Mouse (Mus musculus) adrenal gland, postnatal 14 days (tissue): ENCODE measurements around the gene Duox2. TPM values are rescaled to one million over a fixed set of nuclear protein-coding genes. Genes with fewer than 3 reads are reported as not detected.

Experiments
- DNase-seq: peaks from one replicate; pipeline ENCODE4 v3.0.0; 2021; ENCODE audit warnings: mixed read lengths
- total RNA-seq: library from RNA; stranded (reverse); gene quantifications from 2 replicates; pipeline ENCODE4 v1.2.3, GENCODE M21; 2021

The Duox2 gene
- total RNA-seq, 1 experiment from 2014 or later: 0.07 TPM

- DNase-seq: no peak
Observed at GRCm38 (mm10) chr2:122301921-122302573, 3.8 kb upstream of the Duox2 start.

GRCm38 (mm10) chr2:122301081-122301920 lies 3.1 kb upstream of the Duox2 start:
- DNase-seq: peak; percentile 59

GRCm38 (mm10) chr2:122300656-122301020 lies 2.4 kb upstream of the Duox2 start:
- DNase-seq: no peak

GRCm38 (mm10) chr2:122299911-122300655 lies 1.8 kb upstream of the Duox2 start:
- no peak for DNase-seq

GRCm38 (mm10) chr2:122298596-122299490 lies 594 bp upstream of the Duox2 start, which contains the start of gene Duoxa2:
Duoxa2 (plus strand) TSS chr2:122298900.
- DNase-seq: peak; percentile 33

GRCm38 (mm10) chr2:122297271-122298095 lies 766 bp downstream of the Duox2 start:
- DNase-seq: no peak

GRCm38 (mm10) chr2:122294916-122295315 lies 3.3 kb downstream of the Duox2 start:
- DNase-seq: no peak

GRCm38 (mm10) chr2:122286137-122286536 lies 12.1 kb downstream of the Duox2 start:
- DNase-seq: no peak

- DNase-seq: no peak
Observed at GRCm38 (mm10) chr2:122284091-122284490, 14.2 kb downstream of the Duox2 start.

GRCm38 (mm10) chr2:122278769-122279168 lies 19.5 kb downstream of the Duox2 start:
- no peak for DNase-seq

- DNase-seq: no peak
Observed at GRCm38 (mm10) chr2:122266407-122267193, 31.6 kb downstream of the Duox2 start.

GRCm38 (mm10) chr2:122264690-122265089 lies 33.6 kb downstream of the Duox2 start:
- DNase-seq: no peak

- DNase-seq: no peak
Observed at GRCm38 (mm10) chr2:122260729-122261128, 37.5 kb downstream of the Duox2 start.

GRCm38 (mm10) chr2:122255997-122256396 lies 42.3 kb downstream of the Duox2 start:
- DNase-seq: no peak

- DNase-seq: no peak
Observed at GRCm38 (mm10) chr2:122247786-122248185, 50.5 kb downstream of the Duox2 start.

GRCm38 (mm10) chr2:122243671-122244131 lies 54.5 kb downstream of the Duox2 start:
- DNase-seq: peak; percentile 82

GRCm38 (mm10) chr2:122241935-122242334 lies 56.3 kb downstream of the Duox2 start:
- no peak for DNase-seq

GRCm38 (mm10) chr2:122241226-122241625 lies 57.0 kb downstream of the Duox2 start:
- no peak for DNase-seq

GRCm38 (mm10) chr2:122240735-122241134 lies 57.5 kb downstream of the Duox2 start:
- DNase-seq: no peak
